Mouse (Mus musculus) kidney, embryonic 14.5 days (tissue): ENCODE data around the gene Gsta4. TPM values are rescaled to one million over a fixed set of nuclear protein-coding genes. Genes with fewer than 3 reads are reported as not detected.
A peak's percentile ranks its signal among the peaks of the same experiment; 100 is the strongest.

Experiments used
- ATAC-seq: fragments of 200-750 bp; cut with Nextera tagmentation; 2 replicates; pipeline ENCODE4 v1.8.0; 2017; ENCODE audit warnings: moderate number of reproducible peaks, mild to moderate bottlenecking, moderate TSS enrichment, moderate library complexity; ENCODE audit not compliant: low FRiP score, low TSS enrichment
- H3K27ac ChIP-seq: fragments of 300-500 bp; sonication (generic); 2 replicates; pipeline ENCODE4 v1.5.1; 2014; ENCODE audit warnings: low read depth, mild to moderate bottlenecking, low read length, moderate library complexity, mixed read lengths
- H3K27me3 ChIP-seq: fragments of 300-500 bp; sonication (generic); 2 replicates; pipeline ENCODE4 v1.6.1; 2014; ENCODE audit warnings: mild to moderate bottlenecking, low read length; ENCODE audit not compliant: control insufficient read depth, insufficient read depth
- H3K36me3 ChIP-seq: fragments of 300-500 bp; sonication (generic); 2 replicates; pipeline ENCODE4 v1.6.1; 2014; ENCODE audit warnings: low read length, mixed read lengths; ENCODE audit not compliant: control insufficient read depth, insufficient read depth
- H3K4me1 ChIP-seq: fragments of 300-500 bp; sonication (generic); 2 replicates; pipeline ENCODE4 v1.6.1; 2014; ENCODE audit warnings: low read length, mixed read lengths; ENCODE audit not compliant: control insufficient read depth, insufficient read depth
- H3K4me2 ChIP-seq: fragments of 300-500 bp; sonication (generic); replicated peaks from 2 replicates; pipeline ENCODE4 v1.6.1; 2014; ENCODE audit warnings: low read depth, mild to moderate bottlenecking, low read length
- H3K4me3 ChIP-seq: fragments of 300-500 bp; sonication (generic); 2 replicates; pipeline ENCODE4 v1.5.1; 2014; ENCODE audit warnings: mild to moderate bottlenecking, low read length
- H3K9ac ChIP-seq: fragments of 300-500 bp; sonication (generic); 2 replicates; pipeline ENCODE4 v1.6.1; 2014; ENCODE audit warnings: low read depth, mild to moderate bottlenecking, low read length, moderate library complexity
- H3K9me3 ChIP-seq: fragments of 300-500 bp; sonication (generic); 2 replicates; pipeline ENCODE4 v1.6.1; 2016; ENCODE audit warnings: low read length; ENCODE audit not compliant: control insufficient read depth
- WGBS: fragments of 180-500 bp; shearing (Covaris S2); extraction: QIAGEN DNeasy Blood & Tissue Kit; methylation state at CpG from one replicate; pipeline ENCODE4 v1.1.7; 2014; 5-methylcytosine and 5-hydroxymethylcytosine counted together
- polyA plus RNA-seq: library from polyadenylated mRNA; unstranded; fragments of >200 nt; fragmentation: Nextera tagmentation; extraction: Ambion mirVana; gene quantifications from 2 replicates; pipeline ENCODE4 v1.2.1, GENCODE M21; 2014

The Gsta4 gene
- polyA plus RNA-seq, 1 experiment from 2014 or later: 102 TPM

DNA sequence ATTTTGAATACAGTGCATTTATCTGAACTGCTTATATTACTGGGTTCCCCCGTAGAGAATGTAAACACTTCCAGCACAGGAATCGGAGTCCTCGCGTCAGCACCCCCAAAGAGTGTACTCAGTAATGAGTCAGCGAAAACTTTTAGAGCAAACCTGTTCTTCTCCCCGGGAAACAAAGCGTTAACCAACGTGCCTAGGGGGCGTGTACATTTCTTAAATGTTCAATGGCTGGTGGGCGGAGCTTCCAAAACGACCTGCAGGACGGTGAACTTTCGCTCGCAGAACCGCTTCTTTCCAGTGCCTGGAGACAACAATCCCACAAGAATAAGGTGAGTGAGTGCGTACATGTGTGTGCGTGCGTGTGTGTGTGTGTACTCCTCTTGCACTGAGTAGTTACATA lies 9.2 kb downstream of the Gsta4 start:
- ATAC-seq: peak; percentile 67
- under 1% methylated on average over 18 of the region's 18 CpGs for WGBS
- Histone ChIP-seq H3K4me1 (0 out of 2 replicates have a peak, but pooled peaks cover 2% of the 10 kb centered on the region), H3K4me2 (peak overlapping the region; percentile 45), H3K9me3 (no peaks in the 10 kb centered on the region), H3K4me3 (peak overlapping the region; percentile 44), H3K27me3 (no peaks in the 10 kb centered on the region), H3K9ac (peak overlapping the region; percentile 31; the same call in 1 of the 2 replicates), H3K27ac (no peak overlapping the region), H3K36me3 (no peaks in the 10 kb centered on the region)

DNA sequence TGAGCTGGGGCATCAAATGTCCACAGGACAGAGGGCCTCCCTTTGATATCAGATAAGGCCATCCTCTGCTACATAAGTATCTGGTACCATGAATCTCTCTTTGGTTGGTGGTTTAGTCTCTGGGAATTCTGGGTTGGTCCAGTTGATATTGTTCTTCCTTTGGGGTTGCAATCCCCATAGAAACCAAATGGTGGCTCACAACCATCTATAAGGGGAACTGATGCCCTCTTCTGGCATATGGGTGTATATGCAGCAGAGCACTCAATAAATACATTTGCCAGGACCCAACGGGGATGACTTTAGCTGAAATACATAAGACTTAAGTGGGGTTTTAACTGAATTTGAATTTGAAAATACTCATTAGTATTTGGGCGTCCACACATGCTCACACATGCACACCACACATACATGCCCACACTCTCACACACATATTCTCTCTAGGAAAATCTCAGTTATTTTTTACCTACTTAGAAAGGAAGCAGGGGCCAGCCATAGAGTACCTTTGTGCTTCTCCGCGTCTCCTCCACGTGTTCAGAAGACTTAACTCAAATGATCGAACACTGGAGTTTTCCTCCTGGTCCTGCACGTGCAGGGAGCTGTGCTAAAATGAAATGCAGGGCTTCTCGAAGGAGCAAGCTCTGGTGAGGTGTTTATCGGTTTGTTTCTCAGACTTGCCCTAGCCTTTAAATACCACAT lies 11.5 kb downstream of the Gsta4 start:
- Histone ChIP-seq H3K4me2 (no peak overlapping the region), H3K36me3 (no peaks in the 10 kb centered on the region), H3K27ac (no peak overlapping the region), H3K9me3 (no peaks in the 10 kb centered on the region), H3K27me3 (no peaks in the 10 kb centered on the region), H3K4me3 (no peak overlapping the region), H3K4me1 (0 out of 2 replicates have a peak, but pooled peaks cover 2% of the 10 kb centered on the region), H3K9ac (no peak overlapping the region)
- peak; percentile 29; the same call in 1 of the 2 replicates for ATAC-seq
- WGBS: 54% methylated on average over 9 of the region's 9 CpGs

- WGBS: 84% methylated on average over 11 of the region's 11 CpGs
- Histone ChIP-seq H3K27me3 (no peaks in the 10 kb centered on the region), H3K4me2 (no peak overlapping the region), H3K9ac (no peak overlapping the region), H3K4me3 (no peak overlapping the region), H3K27ac (no peak overlapping the region), H3K4me1 (0 out of 2 replicates have a peak, but pooled peaks cover 2% of the 10 kb centered on the region), H3K9me3 (no peaks in the 10 kb centered on the region), H3K36me3 (no peaks in the 10 kb centered on the region)
- ATAC-seq: no peak
These were observed 12.5 kb downstream of the Gsta4 start for GRCm38 (mm10) chr9:78195034-78195433.

- no peak overlapping the region for H3K4me2 ChIP-seq
- WGBS: 94% methylated on average over 9 of the region's 9 CpGs
- no peak for ATAC-seq
These were observed 15.2 kb downstream of the Gsta4 start for GRCm38 (mm10) chr9:78197801-78198200.

DNA sequence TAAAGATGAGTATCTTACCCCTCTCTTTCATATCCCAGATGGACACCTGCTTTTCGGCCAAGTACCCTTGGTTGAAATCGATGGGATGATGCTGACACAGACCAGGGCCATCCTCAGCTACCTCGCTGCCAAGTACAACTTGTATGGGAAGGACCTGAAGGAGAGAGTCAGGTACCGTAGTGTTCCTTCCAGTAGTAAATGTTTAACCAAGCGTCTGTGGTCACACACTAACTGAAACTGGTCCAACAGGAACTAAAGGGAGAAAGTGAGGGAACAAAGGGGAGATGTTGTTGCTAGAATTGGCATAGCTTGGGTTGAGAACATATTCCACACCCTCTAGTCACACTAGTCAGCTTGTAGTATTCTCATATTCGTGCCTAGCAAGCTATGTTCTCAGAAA lies 21.6 kb downstream of the Gsta4 start:
- peak; percentile 55; the same call in 1 of the 2 replicates for ATAC-seq
- H3K27ac ChIP-seq: no peak overlapping the region
- H3K36me3 ChIP-seq: peaks cover 23% of the 10 kb centered on the region; the same call in 1 of the 2 replicates

More at GRCm38 (mm10) chr9:78197801-78198200, 15.2 kb downstream of the Gsta4 start:
- no peak overlapping the region for H3K9ac ChIP-seq
- peaks cover 2% of the 10 kb centered on the region; the same call in 1 of the 2 replicates for H3K36me3 ChIP-seq
- H3K27ac ChIP-seq: no peak overlapping the region
- no peak overlapping the region for H3K4me3 ChIP-seq
- H3K4me1 ChIP-seq: no peaks in the 10 kb centered on the region
- no peaks in the 10 kb centered on the region for H3K27me3 ChIP-seq
- no peaks in the 10 kb centered on the region for H3K9me3 ChIP-seq

DNA sequence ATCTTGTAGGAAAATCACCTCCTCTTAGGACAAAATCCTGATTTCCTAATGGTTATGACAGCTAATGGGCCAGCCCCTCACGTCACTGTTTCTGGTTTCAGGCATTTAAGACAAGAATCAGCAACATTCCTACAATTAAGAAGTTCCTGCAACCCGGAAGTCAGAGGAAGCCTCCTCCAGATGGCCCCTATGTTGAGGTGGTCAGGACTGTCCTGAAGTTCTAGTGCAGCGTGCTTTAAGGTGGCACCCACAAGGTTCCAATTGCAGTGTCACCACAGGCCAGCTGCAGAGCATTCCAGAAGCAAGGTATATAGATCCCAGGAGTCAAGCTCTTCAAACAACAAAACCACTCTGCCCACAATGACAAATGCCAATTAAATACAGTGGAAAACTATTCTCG lies 26.4 kb downstream of the Gsta4 start:
- no peaks in the 10 kb centered on the region for H3K27me3 ChIP-seq
- H3K9ac ChIP-seq: no peak overlapping the region
- H3K4me1 ChIP-seq: no peaks in the 10 kb centered on the region
- H3K36me3 ChIP-seq: peaks cover 30% of the 10 kb centered on the region; the same call in 1 of the 2 replicates
- no peak overlapping the region for H3K4me3 ChIP-seq
- H3K27ac ChIP-seq: no peak overlapping the region
- WGBS: 52% methylated on average over 4 of the region's 4 CpGs
- ATAC-seq: no peak
- H3K9me3 ChIP-seq: no peaks in the 10 kb centered on the region
- no peak overlapping the region for H3K4me2 ChIP-seq

More for the DNA sequence above, 21.6 kb downstream of the Gsta4 start:
- H3K9ac ChIP-seq: no peak overlapping the region
- no peak overlapping the region for H3K4me2 ChIP-seq
- H3K4me3 ChIP-seq: no peak overlapping the region
- no peaks in the 10 kb centered on the region for H3K9me3 ChIP-seq
- no peaks in the 10 kb centered on the region for H3K4me1 ChIP-seq
- 84% methylated on average over 6 of the region's 6 CpGs for WGBS
- H3K27me3 ChIP-seq: no peaks in the 10 kb centered on the region

DNA sequence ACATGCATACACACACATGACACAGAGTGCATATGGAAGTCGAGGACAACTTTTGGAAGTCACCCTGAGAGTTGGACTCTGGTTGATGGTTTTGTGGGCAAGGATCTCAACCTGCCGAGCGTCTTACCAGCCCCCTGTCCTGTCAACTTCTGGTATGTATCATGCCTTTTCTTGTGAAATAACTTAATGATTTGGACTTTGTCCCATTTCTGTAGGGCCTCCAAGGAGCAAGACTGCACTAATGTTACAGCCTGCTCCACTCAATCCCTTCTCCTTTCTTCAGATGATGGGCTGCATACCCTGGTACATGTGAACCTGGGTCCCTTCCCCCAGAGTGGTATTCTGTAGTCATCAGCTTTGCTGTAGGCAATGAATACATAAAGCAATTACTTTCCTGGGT lies 27.5 kb downstream of the Gsta4 start:
- no peak overlapping the region for H3K9ac ChIP-seq
- H3K9me3 ChIP-seq: no peaks in the 10 kb centered on the region
- ATAC-seq: no peak
- 97% methylated on average over 3 of the region's 3 CpGs for WGBS
- H3K27ac ChIP-seq: no peak overlapping the region
- H3K27me3 ChIP-seq: no peaks in the 10 kb centered on the region
- H3K36me3 ChIP-seq: peaks cover 20% of the 10 kb centered on the region; the same call in 1 of the 2 replicates
- H3K4me1 ChIP-seq: no peaks in the 10 kb centered on the region
- no peak overlapping the region for H3K4me2 ChIP-seq
- no peak overlapping the region for H3K4me3 ChIP-seq

DNA sequence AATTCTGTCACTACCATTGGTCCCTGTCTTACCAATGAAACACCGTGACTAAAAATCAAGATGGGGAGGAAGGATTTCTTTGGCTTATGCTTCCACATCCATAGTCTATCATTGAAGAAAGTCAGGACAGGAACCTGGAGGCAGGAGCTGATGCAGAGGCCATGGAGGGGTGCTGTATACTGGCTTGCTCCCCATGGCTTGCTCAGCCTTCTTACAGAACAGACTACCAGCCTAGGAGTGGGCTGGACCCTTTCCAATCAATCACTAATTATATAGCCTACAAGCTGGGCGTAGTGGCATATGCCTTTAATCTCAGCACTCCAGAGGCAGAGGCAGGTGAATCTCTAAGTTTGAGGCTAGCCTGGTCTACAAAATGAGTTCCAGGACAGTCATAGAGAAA lies 28.2 kb downstream of the Gsta4 start:
- Histone ChIP-seq H3K4me2 (no peak overlapping the region), H3K4me1 (no peaks in the 10 kb centered on the region), H3K36me3 (peaks cover 14% of the 10 kb centered on the region; the same call in 1 of the 2 replicates), H3K4me3 (no peak overlapping the region), H3K9me3 (no peaks in the 10 kb centered on the region), H3K27me3 (no peaks in the 10 kb centered on the region), H3K9ac (no peak overlapping the region), H3K27ac (no peak overlapping the region)
- 93% methylated on average over 2 of the region's 2 CpGs for WGBS
- no peak for ATAC-seq

GRCm38 (mm10) chr9:78211521-78211920 lies 28.9 kb downstream of the Gsta4 start:
- Histone ChIP-seq H3K4me2 (no peak overlapping the region), H3K27me3 (no peaks in the 10 kb centered on the region), H3K27ac (no peak overlapping the region), H3K36me3 (peaks cover 14% of the 10 kb centered on the region; the same call in 1 of the 2 replicates), H3K4me1 (no peaks in the 10 kb centered on the region), H3K9ac (no peak overlapping the region), H3K4me3 (no peak overlapping the region), H3K9me3 (no peaks in the 10 kb centered on the region)
- no peak for ATAC-seq
- 93% methylated on average over 3 of the region's 3 CpGs for WGBS
